Mouse (Mus musculus) lung, adult 2 months (tissue): ENCODE results near the gene Usp6nl.

Experiments
- CTCF ChIP-seq: fragments of 200-500 bp; IDR thresholded peaks from 2 replicates; pipeline ENCODE4 v1.5.1; 2011; ENCODE audit warnings: mild to moderate bottlenecking, low read length, control low read depth; ENCODE audit not compliant: insufficient read depth
- POLR2A ChIP-seq: fragments of 200-500 bp; IDR thresholded peaks from 2 replicates; pipeline ENCODE4 v1.6.1; 2011; ENCODE audit warnings: low read depth, mild to moderate bottlenecking, control low read depth, low read length, borderline replicate concordance; ENCODE audit errors: extremely low read depth

DNA sequence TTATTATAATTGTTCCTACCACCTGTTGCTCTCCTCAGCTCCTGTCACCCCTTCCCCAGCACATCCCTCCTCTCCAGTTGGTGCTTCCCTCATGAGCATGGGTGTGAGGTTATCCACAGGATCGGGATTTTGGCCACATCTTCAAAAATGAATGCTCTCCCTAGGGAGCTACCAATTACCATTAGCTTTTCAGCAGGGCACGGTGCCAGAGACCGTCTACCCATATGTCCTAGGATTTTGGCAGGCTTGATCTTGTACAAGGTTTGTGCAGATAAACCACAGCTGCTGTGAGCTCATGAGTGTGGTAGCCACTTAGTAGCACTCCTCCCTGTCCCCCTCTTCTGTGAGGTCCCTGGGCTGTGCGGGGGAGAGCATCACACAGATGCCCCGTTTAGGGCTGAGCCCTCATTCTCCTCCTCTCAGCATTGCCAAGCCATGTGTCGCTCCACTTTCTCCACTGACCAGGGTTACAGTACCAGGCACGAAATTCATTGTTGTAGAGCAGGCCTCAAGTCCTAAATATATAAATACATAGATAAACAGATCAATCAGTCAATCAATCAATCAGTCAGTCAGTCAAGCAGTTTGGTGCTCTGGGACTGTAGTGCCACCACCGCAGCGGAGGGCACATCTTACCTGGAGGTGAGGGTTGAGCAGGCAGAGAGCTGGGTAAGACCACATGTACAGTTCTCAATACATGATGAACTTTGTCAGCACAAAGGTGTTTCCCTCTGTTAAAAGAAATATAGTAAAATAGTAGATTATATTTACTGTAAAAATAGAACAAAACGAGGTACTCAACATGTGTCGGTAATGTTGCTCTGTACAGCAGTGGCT, 27.0 kb downstream of the Usp6nl start:
- no peak for TF ChIP-seq POLR2A
- no peak for TF ChIP-seq CTCF
